Mouse (Mus musculus) embryo, embryonic 11.5 days (tissue): ENCODE measurements around the gene Zfp335.
A peak's percentile ranks its signal among the peaks of the same experiment; 100 is the strongest.
"Not testable (repeated sequence)": the region's sequence is repeated elsewhere in the genome, so short reads cannot be mapped to it uniquely, and the experiment has no call there.

ENCODE experiments used
- DNase-seq: peaks from one replicate; pipeline ENCODE4 v3.0.0-alpha.2; 2012; ENCODE audit warnings: low read depth, low spot score

The Zfp335 gene

DNA sequence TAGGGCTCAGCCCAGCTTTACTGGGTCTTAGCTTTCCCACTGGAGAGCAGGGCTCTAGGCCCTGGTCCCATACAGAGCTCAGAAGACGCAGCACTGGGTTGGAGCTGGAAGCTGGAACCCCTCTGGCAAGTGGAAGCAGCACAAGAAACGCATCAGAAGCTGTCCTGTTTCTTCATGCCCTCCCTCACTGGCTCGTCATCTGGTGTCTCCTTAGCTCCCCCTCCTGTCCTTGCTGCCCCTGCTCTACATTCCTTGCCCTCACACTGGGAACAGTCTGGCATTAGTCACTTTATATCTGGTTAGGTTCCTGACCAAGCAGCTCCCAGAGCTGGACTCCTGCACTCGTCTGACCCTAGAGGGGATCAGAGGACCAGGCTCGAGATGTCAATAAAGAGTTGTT is 17.5 kb downstream of the Zfp335 start:
- no peak for DNase-seq

DNA sequence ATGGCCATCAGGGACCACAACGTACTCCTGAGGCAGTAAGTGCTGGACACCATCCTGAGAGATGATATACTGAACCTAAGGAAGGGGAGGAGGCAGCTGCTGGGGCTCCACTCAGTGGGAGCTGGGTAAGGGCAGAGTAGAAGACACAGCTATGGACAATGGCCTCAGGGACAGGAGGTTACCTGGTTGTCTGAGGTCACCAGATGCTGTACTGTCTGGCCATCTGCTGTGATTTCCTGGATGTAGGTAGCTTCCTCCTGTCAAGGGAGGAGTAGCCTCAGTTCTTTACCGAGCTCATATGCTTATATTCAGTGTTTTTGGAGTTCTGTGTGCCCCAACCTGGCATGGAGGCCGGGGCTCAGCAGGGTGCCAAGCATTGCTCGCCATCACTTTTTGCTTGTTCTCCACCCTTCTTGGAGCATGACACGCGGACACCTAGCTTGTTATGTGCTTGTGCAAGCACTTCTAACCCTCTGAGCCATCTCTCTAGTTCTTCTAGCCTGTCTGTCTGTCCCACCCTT is 18.8 kb downstream of the Zfp335 start:
- DNase-seq, result no peak

DNA sequence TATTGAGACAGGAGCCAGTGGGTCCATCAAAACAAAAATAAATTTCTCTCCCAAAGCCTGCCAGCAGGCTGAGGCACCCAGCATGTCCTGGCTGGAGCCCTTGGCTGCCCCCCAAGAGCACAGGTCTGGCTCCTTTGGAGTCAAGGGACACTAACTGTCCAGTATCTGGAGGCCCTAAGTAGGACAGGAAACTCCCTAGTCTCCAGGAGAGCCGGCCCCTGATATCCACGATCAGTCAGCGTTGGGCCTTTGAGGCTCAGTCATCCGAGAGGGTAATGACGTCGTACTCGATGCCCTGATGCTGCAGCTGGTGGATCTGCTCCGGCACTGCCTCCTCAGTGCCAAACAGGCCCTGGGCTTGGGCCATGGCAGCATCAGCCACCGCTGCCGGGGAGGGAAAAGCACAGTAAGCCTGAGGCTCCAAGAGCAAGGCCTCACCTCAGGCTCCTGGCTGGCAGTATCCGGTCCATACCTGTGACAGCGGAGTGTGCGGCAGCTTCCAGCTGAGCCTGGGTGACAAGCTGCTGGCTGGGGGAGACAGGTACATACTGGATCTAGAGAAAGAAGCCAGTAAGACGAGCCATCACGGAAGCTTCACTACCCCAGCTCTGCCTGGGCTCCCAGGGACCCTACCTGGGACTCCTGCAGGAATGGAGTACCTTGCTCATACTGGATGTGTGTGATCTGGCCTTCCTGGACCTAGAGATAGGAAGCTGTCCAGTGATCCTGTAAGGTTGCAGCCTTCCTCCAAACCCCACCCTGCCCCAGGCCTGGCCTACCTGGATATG is 19.5 kb downstream of the Zfp335 start:
- DNase-seq, result no peak

DNA sequence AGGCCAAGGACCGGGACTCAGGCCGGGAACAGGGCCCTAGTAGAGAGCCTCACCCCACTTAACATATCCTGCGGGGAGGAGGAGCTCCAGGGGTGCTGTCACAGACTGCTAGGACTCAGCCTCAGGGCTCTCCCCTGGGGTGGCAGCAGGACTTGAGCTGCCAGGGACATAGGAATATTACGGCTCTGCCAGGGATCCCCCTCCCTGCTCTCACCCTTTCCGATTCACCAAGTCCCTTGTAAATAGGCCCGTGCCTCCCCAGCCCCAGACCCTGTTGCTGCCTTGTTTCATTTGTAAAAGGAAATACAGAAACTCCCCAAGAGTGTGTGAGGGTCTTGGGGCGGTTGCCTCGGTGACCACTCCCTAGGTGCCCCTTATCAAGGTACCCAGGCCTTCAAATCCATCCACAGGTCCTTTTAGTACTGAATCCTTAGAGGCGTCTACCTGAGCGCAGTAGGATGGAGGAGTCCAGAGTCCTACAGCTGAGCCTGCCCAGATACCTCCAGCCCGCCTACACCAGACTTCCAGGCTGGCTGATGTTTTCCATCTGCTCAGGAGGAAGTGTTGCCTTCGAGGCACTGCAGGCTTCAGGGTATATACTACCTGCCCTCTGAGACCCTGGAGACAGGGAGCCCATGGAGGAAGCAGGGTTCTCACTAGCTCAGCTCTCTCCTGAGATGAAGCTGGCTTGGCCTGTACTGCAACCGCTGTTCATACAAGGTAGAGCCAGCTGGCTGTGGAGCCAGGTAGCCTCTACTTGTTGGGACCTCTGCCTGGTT is 20.3 kb downstream of the Zfp335 start:
- no peak for DNase-seq

DNA sequence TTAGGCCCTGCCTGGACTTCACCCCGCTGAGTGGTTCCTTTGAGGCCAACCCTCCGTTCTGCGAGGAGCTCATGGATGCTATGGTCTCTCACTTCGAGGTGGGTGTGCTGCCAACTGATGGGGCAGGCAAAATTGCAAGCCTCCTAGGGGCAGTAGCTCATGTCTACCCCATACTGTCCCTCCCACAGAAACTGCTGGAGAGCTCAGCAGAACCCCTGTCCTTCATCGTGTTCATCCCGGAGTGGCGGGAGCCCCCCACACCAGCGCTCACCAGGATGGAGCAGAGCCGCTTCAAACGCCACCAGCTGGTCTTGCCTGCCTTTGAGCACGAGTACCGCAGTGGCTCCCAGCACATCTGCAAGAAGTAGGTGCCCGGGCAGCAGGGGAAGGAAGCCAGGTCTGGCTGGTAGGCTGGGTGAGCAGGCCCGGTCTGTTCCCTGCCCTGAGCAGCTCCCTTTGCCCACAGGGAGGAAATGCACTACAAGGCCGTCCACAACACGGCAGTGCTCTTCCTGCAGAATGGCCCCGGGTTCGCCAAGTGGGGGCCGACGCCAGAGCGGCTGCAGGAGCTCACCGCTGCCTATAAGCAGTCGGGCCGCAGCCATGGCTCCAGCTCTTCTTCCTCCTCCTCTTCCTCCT is 21.0 kb downstream of the Zfp335 start:
- DNase-seq, result no peak

DNA sequence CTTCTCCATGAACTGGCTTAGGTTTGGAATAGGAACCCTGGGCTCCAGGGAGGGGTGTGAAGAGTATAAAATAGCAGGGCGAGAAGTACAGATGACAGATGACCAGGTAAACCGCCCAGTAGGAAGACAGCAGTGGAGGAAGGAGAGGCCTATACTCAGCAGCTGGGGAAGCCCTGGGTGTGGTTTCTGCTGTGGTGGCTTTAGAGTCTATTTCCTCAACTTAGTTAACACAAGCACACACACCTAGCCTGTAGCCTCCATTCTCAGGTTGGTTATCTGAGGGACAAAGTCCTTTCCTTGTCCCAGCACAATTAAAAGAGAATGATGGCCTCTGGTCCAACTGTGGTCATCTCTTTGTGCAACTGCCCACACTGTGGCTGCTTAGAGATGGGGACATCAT is 21.6 kb downstream of the Zfp335 start:
- no peak for DNase-seq

DNA sequence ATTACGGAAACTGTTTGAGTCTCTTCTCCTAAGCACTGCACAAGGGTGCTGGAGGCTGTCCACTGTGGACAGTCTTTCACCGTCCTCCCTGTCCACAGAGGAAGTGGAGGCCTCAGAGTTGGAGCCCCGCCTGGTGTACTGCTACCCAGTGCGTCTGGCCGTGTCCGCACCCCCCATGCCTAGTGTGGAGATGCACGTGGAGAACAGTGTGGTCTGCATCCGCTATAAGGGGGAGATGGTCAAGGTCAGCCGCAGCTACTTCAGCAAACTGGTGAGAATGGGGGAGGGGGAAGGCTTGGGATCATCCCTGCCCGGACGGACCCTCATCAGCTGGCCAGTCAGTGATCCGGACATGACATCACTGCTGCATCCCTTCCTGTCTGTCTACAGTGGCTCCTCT is 22.6 kb downstream of the Zfp335 start:
- DNase-seq, result no peak

DNA sequence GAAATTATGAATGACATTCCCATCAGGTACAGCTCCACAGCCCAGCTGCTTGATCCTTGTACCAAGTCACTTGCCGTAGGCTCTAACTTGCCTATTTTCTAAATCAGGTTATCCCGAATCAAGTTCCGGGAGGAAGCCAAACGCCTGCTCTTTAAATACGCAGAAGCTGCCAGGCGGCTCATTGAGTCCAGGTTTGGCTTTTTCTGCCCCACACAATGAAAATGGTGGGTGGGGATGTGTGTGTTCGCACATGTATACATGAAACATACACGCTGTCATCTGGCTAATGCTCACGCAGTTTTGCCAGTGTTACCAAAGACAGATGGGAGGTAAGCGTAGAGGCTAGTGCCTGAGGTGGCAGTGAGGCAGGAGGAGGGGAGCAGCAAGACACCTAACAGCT is 24.9 kb downstream of the Zfp335 start:
- no peak for DNase-seq

DNA sequence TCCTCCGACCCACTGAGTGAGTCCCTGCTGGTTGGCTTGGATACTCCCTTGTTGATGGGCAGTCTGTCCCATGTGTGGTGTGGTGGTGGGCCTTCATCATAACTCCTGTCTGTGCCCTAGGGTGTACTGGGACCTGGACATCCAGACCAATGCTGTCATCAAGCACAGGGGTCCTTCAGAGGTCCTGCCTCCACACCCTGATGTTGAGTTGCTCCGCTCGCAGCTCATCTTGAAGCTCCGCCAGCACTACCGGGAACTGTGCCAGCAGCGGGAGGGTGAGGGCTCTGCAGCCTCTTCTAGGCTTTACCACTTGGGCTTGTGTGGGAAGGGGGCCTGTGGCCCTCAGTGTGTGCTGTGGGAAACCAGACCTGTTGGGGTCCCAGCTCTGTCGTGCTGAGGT is 25.8 kb downstream of the Zfp335 start:
- no peak for DNase-seq

DNA sequence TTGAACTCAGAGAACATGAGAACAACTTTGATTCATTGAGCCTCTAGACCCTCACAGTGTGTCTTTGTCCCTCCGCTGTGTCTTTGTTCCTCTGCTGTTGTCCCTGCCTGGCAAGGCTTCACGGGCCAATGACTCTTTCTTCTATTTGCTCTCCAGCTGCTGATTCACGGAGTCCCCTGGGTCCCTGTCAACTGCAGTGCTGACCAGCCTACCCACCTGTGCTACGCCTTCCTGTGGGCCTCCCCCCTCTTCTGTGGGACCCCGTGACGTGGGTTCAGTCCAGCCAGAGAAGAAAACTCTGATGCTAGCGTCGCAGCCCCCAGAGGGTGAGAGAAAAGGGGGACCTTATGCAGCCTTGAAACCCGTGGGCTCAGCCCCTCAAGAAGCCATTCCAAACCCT is 28.9 kb downstream of the Zfp335 start:
- no peak for DNase-seq

DNA sequence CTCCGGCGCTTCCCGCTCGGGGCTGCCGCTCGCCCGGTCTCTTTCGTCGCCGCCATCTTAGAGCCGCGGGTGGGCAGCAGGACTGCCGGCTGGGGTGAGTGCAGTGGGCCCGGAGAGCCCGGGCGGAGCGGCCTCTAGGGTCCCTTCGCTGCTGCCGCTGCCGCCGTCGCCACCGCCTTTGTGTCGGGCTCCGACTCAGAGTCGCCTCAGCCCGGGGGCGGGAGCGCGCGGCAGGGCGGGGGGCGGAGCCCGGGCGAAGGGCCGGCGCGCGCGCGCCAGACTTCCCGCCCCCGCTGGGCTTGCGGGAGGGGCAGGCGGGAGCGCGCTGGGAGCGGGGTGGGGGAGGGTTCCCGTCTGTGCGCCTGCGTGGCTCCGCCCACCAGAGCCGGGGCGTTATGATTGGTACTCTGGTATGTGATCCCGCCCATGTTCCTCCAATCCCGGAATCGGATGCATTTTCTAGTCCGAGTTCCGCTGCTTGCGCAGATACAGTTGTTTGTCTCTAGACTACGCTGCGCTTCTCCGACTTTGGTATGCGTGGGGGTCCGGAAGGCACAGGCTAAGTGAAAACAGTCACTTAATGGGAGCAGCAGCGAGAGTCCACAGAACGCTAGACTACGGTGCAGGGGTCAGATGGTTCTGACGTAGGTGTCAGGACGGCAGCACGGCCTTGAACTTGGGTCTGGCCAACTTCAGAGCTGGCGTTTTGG is 31.8 kb downstream of the Zfp335 start:
- DNase-seq, result peak; percentile 94

DNA sequence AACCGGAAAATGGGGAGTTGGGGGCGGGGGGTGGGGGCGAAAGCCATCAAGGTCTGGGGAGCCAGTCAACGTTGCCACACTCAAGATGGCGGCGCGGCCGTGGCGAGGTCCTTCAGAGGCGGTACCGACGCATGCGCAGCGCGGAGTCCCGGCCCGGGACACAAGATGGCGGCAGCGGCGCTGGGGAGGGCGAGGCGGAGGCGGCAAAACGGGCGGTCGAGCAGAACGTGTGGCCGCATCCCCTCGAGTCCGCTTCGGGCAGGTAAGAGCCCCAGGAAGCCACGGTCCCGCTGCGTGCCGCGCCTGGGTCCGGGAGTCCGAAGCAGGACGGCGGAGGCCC is 32.4 kb downstream of the Zfp335 start, which contains the start of gene Pcif1:
Pcif1 (plus strand) TSS at position 77 of the 340 bp plus-strand sequence.
- DNase-seq, result peak; percentile 88

DNA sequence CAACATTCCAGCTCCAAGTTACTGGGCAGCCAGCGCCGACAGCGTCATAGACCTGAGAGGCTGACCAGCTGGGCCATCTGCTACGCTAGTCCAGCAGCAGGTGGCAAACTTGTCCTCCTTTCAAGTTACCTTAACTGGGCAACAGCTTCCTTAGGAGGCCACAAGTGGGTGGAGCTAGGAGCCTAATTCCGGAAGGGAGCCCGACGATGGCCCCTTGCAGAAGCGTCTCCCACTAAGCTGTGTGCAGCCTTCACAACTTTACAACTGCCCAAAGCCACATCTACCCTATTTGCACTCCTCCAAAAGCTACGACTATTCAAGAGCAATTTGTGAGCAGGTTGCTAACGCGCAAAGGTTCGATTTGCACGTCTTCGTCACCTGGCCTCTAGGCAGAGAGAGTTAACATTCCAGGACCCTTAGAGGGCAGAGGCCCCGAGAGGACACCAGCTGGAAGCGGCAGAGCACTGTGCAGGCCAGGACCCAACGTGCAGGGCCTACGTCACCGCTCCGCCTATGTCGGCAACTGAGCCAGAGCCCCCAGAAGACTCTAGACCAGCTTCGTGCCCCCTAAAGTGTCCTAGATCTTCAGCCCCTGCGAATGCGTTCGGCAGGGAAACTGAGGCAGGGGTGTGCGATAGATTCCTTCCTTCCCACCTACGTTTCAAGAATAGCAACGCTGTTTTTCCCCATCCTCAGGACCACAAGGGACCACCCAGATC is 32.9 kb downstream of the Zfp335 start:
- DNase-seq, result peak; percentile 32

DNA sequence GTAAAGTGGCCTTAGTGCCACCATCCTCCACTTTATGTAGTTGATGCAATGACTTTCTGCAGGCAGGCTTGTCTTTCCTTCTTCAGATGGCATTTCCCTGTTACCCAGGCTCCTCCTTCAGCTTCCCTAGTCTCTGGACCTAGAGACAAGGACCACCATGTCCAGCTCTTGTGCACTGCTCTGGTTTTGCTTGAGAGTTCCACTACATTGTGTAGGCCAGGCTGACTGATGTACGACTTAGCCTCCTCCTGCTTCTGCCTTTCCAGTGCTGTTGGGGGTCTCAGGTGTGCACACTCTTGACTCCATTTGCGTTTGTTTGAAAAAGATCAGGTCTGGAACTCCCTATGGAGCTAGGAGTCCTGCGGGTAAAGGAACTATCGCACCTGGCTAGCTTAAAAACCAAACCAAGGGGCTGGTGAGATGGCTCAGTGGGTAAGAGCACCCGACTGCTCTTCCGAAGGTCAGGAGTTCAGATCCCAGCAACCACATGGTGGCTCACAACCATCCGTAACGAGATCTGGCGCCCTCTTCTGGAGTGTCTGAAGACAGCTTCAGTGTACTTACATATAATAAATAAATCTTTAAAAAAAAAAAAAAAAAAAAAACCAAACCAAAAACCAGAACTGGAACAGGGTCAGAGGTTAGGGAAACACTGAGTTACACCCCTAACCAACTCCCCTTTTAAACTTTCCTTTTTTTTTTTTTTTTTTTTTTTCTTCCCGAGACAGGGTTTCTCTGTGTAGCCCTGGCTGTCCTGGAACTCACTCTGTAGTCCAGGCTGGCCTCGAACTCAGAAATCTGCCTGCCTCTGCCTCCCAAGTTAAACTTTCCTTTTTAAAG is 34.0 kb downstream of the Zfp335 start:
- not testable (repeated sequence) for DNase-seq

DNA sequence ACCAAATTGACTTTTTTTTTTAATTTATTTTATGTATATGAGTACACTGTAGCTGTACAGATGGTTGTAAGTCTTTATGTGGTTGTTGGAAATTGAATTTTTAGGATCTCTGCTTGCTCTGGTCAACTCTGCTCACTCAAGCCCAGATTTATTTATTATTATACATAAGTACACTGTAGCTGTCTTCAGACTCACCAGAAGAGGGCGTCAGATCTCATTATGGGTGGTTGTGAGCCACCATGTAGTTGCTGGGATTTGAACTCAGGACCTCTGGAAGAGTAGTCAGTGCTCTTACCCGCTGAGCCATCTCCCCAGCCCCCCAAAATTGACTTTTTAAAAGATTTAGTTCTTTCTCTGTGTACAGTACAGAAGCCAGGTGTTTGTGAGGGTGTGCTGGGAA is 35.9 kb downstream of the Zfp335 start:
- DNase-seq, result not testable (repeated sequence)

DNA sequence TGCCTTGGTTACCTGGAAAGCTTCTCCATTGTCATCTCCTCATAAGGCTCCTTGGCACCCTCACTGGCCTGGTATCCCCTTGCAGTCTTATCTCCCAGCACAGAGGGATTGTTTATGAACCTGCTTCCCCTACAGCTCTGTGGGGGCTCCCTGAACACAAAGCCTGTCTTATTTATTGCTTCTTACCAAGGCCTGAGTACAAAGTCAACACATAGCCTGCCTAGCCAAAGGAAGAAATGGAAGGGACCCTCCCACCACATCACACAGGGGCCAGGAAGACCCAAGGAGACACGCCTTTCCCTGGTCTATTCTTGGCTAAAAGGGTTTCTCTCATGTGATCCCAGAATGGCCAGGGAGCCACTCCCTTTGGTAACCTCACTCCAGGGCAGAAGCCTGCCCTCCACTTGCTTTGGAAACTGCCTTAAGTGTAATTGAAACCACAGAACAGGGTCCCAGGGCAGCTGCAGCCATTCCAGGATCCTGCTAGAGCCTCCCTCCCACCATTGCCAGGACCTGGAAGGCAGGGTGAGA is 37.3 kb downstream of the Zfp335 start:
- DNase-seq, result no peak

DNA sequence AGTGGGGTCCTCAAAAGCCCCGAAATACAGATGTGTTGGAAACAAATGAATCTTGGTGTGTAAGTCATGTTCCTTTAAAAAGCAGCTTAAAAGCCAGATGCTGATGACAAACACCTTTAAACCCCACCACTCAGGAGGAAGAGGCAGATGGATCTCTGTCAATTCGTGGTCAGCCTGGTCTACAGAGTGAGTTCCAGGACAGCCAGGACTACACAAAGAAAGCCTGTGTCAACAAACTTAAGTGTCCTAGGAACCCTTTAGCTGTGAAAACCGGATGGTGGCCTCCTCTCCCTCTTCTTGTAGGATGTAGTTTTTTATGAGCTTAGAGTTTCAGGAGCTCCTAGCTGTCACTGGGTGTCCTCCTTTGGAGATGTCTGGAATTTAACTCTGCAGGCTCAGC is 37.9 kb downstream of the Zfp335 start:
- no peak for DNase-seq

DNA sequence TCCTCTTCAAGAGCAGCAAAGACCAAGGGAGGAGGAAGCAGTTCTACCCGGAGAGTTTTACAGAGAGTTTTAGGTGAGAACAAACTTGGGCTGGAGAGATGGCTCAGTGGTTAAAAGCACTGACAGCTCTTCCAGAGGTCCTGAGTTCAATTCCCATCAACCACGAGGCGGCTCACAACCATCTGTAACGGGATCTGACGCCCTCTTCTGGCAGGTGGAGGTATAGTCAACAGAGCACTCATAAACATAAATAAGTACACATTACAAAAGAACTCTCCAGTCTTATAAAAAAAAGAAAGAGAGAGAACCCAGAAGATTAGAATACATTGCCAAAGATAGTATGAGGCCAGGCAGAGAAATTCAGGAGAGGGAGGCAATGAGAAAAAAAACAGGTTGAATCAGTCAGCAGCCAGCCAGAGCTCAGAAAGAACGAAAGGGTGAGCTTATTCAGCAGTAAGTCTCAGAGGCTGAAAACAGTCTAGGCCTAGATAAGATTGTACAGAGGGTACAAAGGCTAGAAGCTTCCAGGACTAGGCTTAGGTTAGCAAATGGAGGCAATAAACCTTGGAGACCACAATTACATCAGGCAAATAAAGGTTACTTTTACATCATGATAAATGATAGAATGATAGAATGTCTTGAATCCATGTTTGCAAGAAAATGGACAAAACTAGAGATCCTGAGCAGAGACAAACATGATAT is 39.8 kb downstream of the Zfp335 start:
- DNase-seq, result no peak

DNA sequence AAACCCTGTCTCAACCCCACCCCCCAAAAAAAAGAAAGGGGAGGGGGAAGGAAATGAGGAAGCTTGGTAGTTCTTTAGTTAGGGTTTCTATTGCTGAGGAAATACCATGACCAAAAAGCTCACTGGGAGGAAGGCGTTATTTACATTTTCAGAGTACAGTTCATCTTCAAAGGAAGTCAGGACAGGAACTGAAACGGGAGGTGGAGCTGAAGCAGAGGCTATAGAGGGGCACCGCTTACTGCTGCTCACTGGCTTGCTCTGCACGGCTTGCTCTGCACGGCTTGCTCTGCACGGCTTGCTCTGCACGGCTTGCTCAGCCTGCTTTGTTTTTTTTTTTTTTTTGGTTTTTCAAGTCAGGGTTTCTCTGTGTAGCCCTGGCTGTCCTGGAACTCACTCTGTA is 43.1 kb downstream of the Zfp335 start:
- DNase-seq, result no peak
